Mouse (Mus musculus) testis, adult 2 months (tissue): Measurements from ENCODE around the gene Mmp14.

Experiments used
- CTCF ChIP-seq: fragments of 200-500 bp; IDR thresholded peaks from 2 replicates; pipeline ENCODE4 v1.5.1; 2012; ENCODE audit warnings: low read depth, mild to moderate bottlenecking, inconsistent platforms, low read length, moderate library complexity; ENCODE audit not compliant: control insufficient read depth, insufficient read depth, insufficient replicate concordance
- POLR2A ChIP-seq: fragments of 200-500 bp; IDR thresholded peaks from 2 replicates; pipeline ENCODE4 v1.6.1; 2012; ENCODE audit warnings: low read depth, mild to moderate bottlenecking, inconsistent platforms, low read length, moderate library complexity; ENCODE audit not compliant: control insufficient read depth

DNA sequence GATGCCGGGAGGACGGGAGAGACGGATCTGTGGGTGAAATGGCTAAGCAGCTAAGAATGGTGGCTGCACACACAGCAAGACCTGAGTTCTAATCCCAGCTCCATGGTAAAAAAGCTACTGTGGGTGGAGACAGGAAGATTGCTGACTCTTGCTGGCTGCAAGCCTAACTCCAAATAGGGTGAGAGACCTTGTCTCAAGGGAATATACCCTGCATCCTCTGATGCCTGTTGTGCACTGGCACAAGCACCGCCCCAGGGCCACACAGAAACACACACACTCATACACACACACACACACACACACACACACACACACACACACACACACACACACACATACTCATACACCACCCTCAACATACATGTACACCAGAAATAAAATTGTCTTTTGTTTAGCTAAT lies 14.6 kb upstream of the Mmp14 start:
- TF ChIP-seq POLR2A (no peak), CTCF (no peak)
